Mouse (Mus musculus): Measurements from ENCODE around the gene Camk2g.
A peak's percentile ranks its signal among the peaks of the same experiment; 100 is the strongest.

Gene Camk2g

DNA sequence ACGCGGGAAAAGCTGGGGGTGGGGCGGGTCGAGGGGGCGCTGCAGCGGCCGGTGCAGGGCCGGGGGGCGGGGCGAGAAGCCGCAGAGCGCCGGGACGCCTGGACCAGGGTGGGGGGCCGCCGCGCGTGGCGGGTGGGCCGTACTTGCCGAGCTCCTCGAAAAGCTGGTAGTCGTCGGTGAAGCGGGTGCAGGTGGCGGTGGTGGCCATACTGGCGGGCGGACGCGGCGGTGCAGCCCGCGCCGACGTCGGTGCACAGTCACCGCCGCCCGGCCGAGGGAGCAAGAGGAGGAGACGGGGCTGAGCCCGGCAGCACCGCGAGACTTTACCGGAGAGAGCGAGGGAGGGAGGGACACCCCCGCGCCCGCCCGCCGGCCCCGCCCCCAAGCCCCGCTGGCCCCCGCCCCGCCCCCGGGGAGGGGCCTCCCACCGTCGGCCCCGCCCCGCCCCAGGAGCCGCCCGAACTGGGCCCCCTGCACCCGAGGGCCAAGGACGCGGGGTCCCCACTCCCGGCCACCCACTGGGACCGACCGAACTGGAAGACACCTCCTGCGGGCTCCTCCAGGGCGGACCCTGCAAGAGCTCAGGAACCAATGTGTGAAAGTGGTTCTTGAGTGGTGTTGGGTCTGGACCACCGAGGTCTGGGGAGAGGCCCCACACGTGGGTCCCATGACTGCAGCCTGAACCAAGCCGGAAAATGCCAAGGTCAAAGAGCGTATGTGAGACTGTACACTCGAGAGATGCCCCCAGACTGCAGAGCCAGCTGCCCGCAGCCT is at the start of gene Camk2g:
TSS of gene Camk2g (minus strand) at position 331 of the 774 bp plus-strand sequence.
- peak; percentile 50 to 68 for DNase-seq (ENCODE audit: low spot score in 2 of 2)

DNA sequence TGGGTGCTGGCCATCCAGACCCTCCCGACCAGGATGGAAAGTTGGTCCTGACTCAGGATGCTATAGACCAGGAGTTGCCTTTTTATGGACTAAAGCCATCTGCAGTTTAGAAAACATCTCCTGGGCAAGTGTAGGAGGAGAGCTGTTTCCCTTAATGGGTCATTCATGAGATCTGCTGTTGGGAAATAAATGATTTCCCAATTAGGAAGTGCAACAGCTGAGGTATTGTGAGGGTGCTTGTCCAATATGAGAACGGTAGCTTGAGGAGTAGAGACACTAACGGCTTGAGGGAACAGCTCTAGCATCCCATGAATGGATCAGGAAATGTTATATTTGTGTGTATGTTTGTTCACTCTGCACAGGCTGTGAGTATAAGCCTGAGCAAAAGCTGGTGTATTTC is 48.7 kb upstream of the Camk2g start:
- DNase-seq (ENCODE audit: low spot score in 2 of 2): no peak

DNA sequence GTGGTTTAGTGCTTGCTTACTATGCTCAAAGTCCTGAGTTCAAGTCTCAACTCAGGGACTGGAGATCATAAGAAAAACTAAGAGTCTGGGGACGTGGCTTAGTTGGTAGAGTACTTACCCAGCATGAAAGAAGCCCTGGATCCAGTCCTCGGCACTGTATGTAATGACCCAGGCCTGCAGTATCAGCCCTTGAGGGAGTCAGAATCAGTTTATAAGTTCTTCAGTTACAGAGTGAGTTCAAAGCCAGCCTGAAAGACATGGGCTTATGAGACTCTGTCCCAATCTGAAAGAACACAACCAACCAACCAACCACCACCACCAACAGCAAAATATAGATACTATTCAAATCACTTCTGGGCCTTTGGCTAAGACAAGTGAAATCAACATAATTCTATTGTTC is 47.6 kb upstream of the Camk2g start:
- DNase-seq (ENCODE audit: low spot score in 2 of 2): no peak

DNA sequence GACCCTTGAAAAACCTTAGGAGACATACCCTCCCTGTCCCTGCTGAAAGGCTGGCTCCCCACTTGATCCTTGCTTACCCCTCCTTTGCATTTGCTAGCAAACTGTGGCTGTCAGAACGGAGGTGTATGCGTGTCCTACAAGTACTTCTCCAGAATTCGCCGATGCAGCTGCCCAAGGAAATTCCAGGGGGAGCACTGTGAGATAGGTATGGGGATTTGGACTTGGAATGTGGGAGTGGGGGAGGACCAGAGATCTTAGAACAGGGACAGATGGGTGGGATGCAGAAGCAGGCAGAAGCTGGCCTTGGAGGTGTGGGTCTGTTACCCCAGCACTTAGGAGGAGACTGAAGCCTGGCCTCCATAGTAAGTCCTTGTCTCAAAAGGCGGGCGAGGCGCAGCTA is 43.8 kb upstream of the Camk2g start:
- no peak for DNase-seq (ENCODE audit: low spot score in 2 of 2)

DNA sequence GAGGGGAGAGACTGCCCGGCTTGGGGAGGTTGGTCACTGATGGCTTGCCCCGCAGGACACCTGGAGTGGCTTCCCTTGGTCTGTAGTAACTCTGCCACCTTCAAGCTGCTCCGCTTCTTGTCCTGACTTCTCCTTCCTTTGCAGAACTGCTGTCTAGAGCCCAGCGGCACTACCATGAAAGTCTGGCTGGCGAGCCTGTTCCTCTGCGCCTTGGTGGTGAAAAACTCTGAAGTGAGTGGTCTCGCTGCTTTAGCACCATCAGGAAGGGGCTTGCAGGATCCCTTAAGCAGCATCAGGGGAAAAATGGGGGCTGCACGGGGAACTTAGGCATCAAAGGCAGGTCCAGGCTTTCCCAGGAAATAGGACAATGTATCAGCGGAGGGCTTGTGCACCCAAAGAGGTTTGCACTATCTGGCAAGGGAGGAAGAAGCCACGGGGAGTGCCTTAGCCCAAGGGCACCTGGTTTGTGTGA is 43.1 kb upstream of the Camk2g start:
- no peak for DNase-seq (ENCODE audit: low spot score in 2 of 2)

DNA sequence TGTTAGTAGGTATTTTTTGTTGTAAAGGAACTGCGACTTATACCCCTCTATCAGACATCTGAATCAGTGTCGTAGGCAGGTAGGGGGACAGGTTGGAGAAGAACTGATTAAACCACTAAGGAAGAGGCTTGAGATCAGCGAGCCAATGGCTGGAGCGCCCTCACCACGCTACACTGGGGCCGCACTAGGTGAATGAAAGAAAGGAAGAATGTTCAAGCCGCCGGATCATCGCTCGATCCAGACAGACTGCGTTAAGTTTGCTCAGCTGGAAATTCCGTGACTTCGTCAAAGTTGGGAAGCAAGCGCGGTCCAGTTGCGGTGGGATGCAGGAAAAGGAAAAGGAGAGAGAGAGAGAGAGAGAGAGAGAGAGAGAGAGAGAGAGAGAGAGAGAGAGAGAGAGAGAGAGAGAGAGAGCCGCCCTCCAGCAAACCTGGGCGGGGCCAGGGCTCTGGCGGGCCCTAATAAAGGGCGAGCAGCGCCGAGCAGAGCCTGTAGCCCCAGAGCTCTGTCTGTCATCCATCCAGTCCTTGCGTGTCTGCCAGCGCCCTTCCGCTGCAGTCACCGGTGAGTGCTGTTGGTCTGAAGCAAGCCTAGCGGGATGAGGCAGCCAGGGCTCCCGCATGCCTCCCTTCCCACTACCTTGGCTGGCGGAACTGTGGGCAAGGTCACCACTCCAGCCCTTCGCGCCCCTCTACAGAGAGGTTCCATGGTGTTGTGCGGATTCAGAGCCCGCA is 42.5 kb upstream of the Camk2g start, which contains the start of gene Plau:
TSS of gene Plau (plus strand) at position 490 of the 734 bp plus-strand sequence.
- no peak for DNase-seq (ENCODE audit: low spot score in 2 of 2)

DNA sequence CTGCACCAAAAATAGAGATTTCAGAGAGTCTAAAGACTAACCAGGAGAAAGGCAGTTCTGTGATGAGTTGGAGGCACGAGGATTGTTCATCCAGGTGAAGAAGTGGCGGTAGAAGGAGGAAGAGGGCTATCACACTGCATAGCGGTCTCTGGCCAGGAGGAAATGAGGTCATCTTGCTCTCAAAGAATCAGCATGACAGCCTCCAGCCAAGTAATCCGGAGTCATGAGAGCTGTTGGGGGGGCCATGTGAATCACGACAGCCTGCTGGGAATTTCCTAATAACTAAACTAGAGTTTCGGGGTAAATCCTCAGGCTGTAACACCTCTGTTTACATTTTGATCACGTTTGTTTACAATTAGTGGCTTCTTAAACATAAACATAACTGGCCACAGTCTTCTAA is 40.2 kb upstream of the Camk2g start:
- DNase-seq (ENCODE audit: low spot score in 2 of 2): no peak

DNA sequence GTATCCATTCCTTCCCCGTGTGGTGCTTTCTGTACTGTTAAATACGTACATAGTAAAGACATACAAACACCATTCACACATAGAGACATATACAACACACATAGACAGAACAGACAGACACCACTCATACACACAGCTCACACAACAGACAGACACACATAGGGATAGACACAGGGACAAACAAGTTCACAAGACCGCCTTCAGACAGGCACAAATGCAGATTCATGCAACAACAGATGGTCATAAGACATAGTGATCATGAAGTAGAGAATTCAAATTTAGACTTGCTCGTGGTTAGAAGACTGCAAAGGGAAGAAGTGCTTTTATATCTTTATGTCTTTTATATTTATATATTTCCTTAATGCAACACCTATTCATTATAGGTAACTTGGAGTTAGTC is 39.6 kb upstream of the Camk2g start:
- DNase-seq (ENCODE audit: low spot score in 2 of 2): no peak

DNA sequence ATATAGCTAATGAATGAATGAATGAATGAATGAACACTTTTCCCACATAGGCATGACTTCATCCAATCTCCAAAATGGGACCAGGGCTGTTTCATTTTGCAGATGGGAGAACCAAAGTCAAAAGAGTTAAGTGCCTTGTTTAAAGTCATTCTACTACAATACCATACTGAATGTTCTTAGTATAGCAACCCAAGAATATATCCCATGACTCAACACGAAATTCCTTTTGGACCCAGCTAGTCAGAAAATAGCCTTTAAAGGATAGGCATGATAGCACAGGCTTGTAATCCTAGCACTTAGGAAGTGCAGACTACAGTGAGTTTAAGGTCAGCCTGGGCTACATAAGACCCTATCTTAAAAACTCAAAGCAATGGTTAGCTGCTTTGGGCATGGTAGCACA is 38.0 kb upstream of the Camk2g start:
- no peak for DNase-seq (ENCODE audit: low spot score in 2 of 2)

DNA sequence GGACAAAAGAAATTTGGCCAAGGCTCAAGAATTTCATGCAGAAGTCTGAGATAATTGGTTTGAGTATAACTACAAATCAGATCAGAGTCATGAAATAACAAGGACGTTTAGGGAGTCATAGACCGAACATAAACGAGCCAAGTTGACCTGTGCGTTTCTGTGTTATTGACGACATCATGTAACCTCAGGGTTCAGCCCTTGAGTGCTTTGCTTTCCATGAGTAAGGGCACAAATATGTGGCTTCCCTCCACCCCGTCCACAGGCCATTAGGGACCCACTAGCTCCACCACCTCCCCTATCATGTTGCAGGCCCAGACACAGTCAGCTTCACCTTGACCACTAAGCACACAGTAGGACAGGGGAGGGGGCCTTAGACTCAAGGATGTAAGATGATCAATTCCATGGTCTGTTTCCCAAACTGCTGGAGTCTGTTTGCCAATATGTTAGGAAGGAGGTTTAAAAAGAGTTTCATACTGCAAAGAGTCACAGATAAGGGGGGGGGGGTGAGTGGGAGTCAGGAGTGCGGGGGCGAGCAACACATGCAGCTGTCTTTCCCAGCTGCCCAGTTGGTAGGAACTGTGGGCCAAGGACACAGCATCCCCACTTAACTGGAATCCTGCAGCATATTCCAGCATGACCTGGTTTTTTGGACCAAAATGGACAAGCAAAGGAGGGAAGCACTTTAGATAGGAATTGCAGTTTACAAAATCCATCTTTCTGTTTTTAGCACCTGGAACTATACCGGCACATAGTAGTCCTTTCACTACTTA is 37.4 kb upstream of the Camk2g start:
- no peak for DNase-seq (ENCODE audit: low spot score in 2 of 2)

DNA sequence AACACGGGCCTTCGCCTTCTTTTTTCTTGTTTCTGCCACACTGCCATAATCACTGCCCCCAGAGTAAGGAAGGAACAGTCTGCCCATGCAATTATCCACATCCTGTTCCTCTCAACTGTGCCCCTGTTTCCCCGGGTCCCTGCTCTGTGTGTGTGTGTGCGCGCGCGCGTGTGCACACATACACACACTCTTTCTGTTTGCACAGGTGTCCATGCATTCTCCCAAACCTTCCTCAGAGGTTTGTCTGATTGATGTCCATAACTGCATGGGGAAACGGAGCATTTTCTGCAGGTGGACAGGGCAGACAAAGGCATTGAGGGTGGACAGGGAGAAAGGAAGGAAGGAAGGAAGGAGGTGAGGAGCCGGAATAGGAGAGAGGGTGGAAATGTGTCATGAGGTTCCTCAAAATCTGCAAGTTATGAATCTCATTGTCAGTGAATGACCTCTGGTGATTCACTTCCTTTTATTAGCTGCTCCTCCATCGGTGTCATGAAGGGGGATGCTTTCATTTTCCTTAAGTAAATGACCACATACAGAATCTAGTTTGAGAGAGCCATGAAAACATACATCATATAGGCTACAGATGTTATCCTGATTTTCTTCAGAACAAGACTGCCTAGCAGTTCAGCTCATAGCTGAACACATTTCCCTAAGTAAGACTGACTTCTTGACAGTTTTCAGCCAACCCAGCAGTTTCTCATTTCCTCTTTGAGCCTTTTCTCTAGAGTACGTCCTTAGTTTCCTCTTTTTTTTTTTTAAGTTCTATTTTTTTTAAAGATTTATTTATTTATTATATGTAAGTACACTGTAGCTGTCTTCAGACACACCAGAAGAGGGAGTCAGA is 35.9 kb upstream of the Camk2g start:
- DNase-seq (ENCODE audit: low spot score in 2 of 2): no peak

DNA sequence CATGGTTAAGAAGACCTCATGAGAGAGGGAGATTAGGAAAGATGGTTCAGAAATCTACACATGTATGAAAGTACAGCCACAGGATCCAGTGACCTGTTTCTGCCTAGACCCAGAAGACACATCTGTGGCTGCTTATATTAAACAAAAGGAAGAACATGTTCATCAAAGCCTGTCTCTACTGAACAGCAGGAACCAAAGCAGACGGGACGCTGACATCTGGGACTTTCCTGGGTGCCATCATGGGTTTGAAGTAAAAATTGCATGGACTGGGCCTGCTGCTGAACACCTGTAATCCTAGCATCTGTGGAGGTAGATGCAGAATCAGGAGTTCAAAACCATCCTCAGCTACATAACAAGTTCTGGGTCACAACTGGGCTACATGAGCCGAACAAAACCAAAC is 34.6 kb upstream of the Camk2g start:
- no peak for DNase-seq (ENCODE audit: low spot score in 2 of 2)

DNA sequence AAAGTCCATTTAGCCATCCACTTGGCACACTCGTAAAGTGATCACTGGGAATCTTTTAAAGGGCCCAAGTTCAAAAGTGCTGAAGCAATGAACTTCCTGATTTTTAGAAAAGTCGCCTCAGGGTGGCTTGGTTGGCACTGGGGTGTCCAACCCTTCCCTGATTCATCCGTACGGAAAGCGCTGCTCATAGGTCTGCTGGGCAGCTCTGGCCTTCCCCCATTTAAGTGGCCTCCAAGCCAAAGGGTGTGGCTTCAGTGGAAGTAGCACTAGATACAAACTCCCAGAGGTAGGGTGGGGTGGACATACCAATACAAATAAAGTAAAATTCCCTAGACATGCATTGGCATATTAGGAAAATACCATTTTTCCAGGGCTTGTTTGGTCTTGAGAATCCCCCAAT is 33.6 kb upstream of the Camk2g start:
- no peak for DNase-seq (ENCODE audit: low spot score in 2 of 2)

DNA sequence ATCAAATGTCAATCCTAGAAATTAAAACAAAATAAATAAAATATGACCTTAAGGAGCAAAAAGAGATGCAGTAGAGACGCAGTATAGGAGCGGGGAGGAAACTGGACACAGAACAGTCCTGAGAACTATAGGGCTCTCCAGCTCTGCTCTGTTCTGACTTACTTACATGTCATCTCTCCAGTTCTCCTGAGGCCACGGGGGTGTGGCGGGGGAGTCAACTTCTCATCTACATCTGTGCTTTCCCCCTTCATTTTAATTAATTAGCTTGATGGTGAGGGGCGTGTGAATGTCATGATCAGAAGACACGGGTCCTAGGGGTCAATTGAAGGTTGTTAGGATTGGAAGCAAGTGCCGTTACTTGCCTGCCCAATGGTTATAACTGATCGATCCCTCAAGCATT is 33.2 kb upstream of the Camk2g start:
- no peak for DNase-seq (ENCODE audit: low spot score in 2 of 2)

DNA sequence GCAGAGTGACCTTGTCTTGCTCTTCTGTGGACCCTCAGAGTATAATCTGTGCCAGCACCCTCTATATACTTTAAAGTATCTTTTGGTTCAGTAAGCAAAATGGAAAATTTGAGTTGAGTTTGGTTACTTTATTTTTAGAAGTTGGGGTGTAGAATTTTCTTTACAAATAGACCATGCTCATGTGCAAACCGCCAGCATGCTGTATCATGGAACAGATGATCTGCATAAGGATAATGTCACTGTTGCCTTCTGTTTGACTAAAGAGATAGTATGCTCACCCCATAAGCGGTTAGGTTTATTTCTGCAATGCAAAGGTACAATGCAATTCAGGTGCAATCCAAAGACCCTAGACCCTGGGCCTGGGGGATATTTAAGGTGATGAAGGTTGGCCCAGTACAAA is 31.6 kb upstream of the Camk2g start:
- DNase-seq (ENCODE audit: low spot score in 2 of 2): no peak

DNA sequence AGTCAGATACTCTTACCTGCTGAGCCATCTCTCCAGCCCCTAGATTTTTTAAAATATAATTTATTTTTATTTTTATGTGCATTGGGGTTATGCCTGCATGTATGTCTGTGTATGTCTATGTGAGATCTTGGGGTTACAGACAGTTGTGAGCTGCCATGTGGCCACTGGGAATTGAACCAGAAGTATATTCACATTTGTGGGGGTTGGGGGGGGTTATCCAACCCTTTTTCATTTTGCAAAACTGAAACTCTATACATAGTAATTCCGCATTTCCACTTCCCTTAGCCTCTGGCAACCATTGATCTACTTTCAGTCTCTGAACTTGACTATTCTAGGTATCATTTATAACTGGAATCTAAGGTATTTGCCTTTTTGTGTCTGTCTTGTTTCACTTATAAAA is 30.6 kb upstream of the Camk2g start:
- DNase-seq (ENCODE audit: low spot score in 2 of 2): no peak

DNA sequence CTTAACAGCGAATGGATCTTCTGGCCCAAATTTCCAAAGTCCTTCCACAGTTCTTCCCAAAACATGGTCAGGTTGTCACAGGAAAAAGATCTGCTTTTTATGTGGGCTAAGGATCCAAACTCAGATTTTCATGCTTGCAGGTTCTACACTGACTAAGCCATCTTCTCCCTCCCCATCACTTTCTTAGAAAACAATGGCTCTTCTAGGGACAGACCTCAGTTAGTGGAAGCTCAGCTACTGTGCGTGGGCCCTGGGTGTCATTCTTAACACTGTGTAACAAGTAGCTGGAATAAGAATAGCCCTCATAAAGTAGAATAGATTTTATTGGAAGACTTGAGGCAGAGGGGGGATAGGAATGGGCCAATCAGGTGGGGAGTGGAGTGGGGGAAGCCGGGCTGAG is 21.6 kb upstream of the Camk2g start:
- DNase-seq (ENCODE audit: low spot score in 2 of 2): no peak

DNA sequence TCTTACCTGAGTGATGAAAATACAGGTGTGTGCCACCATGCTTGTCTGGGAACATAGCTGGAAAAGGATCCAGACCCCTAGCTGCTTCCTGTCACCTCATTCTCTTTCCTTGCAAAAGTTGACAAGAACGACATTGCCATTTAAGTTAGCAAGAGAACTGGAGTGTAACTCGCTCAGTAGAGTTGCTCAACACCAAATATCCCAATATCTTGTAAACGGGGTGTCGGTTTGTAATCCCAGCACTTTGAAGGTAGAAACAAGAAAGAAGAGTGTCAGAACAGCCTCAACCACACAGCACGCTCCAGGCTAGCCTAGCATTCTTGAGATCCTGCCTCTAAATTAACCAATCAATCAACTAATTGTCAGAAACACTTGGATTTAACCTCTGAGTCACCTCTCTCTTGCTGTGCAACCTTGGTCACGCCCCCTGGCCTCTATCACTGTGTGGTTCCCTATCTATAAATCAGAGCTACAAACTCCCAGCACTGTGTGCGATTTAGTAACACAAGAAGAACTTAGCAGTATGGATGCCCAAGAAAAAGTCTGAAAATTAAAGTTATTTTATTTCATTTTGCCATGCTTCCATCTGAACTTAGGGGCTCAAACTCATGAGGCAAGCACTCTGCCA is 18.0 kb upstream of the Camk2g start:
- DNase-seq (ENCODE audit: low spot score in 2 of 2): no peak

DNA sequence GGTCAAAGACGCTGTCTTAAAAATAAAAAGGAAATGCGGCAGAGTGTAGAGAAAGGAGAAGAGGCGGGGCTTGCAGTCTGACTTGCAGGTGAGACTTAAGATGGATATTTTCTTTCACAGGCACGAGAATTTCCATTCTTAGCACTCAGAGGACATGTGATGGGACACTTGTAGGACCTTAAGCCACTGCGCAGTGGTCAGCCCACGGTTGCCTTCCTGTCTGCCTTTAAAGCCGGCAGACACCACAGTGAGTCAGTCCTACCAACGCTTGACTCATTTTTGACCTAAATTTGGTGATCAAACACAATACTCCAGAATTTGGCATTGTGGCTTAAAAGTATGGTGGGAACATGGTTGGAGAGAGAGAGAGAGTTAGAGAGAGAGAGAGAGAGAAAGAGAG is 17.3 kb upstream of the Camk2g start:
- DNase-seq (ENCODE audit: low spot score in 2 of 2): no peak

DNA sequence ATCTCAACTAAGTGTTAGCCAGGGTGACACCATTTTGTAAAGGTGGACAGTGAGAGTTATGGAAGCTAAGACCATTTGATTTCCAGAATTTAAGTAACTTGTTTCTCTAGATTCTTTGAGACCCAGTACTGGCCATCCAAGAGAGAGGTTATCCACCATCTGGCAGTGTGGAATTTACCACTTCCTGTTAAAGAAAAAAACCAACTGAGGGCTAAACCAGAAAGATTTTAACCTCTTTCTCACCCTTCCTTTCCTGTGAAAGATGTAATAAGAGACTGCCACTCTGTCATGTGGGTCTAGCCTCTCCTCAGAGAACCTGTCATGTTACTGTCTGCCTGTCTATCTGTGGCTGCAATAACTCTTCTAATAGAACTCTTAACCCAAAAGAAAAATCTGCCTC is 15.9 kb upstream of the Camk2g start:
- no peak for DNase-seq (ENCODE audit: low spot score in 2 of 2)

DNA sequence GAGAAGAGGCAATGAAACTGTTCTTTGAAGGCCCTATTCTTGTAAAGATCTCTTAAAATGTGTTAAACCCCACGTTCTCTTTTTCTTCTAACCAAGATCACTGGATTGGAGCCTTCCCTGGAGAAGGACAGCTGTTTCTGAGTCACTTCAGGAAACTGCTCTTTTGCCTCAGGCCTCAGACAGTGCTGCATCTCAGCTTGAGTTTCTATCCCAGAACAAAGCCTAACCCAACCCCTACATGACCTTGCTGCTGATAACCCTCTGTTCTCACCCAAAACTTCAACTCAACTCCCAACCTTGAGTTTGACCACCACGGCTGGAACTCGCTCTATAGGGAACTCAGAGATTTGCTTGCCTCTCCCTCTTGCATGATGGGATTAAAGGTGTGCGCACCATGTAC is 15.5 kb upstream of the Camk2g start:
- no peak for DNase-seq (ENCODE audit: low spot score in 2 of 2)

All from right cerebral cortex, adult 2 months (tissue).